Mouse (Mus musculus) cerebellum, adult 9-11 months (tissue): ENCODE results near the gene Adgre4.
"Not testable (repeated sequence)": the region's sequence is repeated elsewhere in the genome, so short reads cannot be mapped to it uniquely, and the experiment has no call there.

Experiments used
- DNase-seq: peaks from one replicate; pipeline ENCODE4 v3.0.0; 2022

Gene Adgre4

DNA sequence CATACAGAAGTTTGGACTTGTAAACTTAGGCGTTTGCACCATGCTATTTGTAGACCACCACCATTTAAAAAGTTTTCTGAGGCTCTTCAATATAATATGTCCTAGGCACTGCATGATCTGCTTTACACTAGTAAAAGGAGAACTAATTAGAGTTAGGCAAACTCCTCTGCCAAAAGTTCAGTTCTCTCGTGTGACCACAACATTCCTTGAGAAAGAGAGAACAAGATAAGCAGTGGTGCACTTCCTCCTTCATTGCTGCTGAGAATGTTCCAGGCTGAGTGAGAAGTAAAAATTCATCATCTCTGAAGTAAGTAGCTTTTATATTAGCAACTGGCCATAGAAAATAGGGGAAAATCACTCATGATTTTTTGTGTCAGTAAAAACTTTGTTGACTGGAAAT, at the start of gene Adgre4:
Gene Adgre4, plus strand, starts transcription at position 199 of the 400 bp plus-strand sequence.
- no peak for DNase-seq

DNA sequence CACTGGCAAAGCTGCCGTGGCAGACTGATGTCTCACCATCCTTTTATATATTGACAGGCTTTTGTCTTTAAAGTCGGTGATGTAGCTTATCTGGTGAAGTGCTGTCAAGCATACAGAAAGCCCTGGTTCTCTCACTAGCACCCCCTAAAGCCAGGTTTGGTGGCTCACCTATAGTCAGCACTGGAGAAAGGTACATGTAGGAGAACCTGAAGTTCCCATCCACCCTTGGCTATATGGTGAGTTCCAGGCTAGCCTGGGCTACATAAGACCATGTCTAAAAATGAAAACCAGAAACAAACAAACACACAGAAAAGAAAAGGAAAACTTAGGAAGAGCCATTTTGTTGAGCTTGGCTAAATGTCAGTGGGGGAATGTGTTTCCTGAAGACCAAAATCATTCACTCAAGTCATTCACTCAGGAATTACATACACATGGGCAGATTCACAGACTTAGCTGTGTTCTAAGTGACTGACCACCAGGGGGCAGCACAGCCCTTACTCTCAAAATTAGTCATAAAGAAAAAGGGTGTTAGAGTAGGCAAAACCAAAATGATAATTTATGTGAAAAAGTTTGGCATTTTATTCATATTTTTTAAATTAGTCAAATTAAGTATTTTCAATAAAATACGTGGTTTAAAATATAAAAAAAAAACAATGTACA, 47.5 kb upstream of the Adgre4 start:
- DNase-seq, result peak; percentile 53

DNA sequence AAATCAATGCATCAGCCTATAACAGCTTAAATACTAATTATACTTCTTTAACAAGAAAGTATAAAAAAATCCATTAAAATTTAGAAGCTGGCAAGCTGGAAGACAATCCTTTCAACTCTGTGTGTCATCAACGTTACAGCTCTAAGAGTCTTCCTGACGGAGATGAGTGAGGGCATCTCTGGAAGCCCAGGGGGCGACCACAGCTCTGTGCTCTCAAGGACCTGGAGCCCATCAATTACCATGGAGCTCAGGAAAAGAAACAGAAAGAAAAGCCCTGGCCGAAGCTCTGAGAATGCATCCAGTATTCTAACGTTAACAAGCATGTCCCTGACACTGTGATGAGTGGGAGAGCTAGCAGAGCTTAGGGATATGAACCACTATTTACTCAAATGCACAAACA, 46.9 kb upstream of the Adgre4 start:
- DNase-seq, result no peak

DNA sequence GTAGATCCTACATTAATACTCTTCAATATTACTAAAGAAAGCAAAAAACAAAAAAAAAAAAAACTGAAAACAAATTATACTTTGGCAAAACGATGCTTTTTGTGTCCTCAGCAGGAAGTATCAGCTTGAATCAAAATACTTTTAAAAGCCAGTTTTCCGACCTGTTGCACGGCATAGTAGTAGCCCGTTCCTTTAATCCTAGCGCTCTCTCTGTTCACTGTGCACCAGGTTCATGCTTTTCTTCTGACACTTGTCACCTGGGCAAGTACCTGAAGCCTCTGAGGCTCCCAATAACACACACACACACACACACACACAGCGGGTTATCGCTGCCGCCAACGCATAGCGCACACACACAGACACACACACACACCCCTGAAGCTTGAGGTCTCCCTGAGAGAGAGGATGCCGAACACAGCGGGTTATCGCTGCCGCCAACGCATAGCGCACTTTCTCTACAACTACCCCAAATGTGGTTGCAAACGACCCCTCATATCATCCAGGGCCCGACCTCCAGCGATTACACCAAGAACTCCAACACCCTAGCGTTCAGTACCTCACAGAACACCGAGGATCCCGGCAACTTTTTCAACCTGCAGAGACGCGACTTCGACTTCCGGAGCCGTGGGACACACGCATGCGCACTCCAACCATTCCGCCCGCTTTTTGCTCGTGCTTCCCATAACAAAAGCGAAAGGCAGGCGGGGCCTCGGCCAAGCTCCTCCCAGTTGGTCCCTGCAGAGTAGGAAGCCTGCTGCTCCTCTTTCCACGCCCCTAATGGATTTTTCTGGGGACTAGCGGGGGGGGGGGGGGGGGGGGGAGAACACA, 37.6 kb upstream of the Adgre4 start, which contains the start of gene Pot1b:
Gene Pot1b, minus strand, starts transcription at position 645 of the 828 bp plus-strand sequence.
- peak; percentile 95 for DNase-seq

DNA sequence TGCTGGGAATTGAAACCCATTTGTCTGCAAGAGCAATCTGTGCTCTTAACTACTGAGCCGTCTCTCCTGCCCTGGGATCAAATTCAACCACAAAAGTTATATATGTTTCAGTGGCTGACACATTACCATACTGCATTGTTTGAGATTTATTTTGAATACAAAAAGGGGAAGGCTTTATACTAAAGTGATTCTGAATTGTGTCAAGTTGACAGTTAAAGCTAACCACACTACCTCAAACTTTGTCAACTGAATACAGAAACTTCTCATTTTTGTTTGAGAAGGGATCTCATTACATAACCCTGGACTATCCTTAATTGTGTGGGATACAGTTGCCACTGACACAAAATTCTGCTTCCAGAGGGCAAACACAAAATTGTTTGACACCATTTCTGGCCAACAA, 28.5 kb upstream of the Adgre4 start:
- DNase-seq, result no peak

DNA sequence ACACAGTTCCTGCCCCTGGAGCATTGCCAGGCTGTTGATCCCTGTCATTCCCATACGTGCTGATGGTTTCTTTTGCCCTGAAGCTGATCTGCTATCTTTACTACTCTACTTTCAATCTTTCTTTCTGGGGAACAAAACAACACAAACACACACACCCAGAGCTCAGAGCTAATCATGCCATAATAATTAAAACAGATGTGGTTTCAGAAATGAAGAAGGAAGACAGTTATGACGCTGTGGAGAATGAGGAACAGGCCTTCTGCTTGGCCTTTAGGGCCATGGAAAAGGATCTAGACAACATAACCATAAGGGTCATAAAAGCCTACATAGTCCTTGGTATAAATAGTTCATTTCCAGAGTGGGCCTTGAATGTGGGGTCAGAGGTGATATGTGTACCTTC, 27.5 kb upstream of the Adgre4 start:
- no peak for DNase-seq

DNA sequence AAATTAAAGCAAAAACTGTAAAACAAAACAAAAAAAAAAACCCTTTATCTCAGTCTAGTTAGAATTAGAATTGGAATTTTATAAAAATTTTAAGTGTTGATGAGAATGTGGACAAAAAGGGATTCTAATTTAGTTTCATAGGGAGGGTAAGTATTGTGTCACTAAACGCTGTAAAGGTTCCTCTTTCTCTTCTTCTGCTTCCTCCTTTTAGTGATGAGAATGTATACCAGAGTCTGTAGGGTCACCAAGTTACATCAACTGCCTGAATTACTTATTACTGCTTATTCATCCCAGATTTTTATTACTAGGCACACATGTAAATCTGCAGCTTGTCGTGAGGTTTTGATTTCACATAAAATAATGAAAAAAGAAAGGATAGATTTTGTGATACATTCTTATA, 23.6 kb upstream of the Adgre4 start:
- no peak for DNase-seq

DNA sequence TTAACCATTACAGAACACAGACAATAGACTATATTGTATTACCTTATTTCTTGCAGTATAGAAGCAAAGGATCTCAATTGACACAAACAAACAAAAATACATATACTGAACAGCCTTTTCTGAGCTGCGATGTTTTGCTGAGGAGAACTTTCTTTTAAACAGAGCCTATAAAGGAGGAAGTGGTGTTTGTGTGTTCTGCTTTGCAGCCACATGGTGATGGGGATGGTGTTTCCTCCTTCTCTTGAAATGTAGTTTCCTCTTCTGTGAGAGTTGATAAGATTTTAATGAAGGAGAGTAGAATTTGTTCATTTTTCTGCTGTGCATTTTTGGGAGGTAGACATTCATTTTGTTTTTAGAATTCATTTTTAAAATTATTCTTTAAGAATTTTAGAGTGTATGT, 13.1 kb upstream of the Adgre4 start:
- no peak for DNase-seq

DNA sequence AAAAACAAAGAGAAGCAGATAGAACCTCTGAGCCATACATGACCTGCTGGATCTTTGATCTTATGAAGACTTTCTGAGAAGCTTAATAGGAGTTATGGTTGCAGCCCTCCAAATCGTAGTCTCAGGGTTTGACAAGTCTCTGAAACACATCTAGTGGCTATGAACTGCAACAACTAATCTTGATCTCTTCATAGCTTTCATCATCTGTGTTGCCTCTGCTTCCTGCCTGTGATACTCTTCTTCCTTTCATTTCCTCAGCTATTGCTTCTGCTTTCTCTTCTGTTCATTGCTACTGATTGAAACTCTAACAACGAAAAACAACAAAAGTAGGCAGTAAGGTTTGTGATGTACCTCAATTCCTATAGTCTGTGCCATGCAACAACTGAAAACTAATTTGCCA, 1.4 kb downstream of the Adgre4 start:
- DNase-seq, result no peak

DNA sequence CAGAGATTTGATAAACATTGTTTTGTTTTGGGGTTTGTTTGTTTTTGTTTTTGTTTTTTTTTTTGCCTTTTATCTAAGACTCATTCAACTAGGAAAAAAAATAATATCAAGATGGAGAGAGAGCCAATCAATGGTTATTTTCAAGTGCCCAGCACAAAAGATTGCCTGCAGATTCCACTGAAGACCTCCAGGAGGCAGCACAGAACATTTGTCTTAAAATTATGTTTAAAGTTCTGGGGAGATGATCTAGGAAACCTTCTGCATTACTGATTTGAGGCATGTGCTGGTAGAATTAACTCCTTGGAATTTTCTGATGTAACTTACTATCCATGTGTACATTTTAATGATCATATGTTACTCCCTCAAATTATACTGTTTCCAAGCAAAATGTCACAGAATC, 63.9 kb downstream of the Adgre4 start:
- DNase-seq, result no peak

DNA sequence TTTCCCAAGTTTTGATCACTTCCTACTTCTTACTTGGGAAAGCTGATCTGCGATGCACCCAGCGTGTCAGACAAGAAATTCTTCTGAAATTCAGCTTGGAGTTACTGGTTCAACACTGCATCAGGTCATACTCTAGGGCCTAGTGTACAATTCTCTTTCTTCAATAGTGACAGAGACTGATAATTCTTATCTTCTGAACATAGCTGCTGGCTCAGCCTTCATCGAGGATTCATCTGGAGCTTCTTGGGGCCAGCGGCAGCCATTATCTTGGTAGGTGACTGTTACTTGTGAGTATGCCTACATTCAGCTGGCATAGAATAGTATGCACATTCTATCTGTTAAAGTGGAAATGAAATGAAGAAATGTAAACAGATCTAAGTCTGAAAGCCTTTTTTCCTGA, 67.1 kb downstream of the Adgre4 start:
- DNase-seq, result no peak

DNA sequence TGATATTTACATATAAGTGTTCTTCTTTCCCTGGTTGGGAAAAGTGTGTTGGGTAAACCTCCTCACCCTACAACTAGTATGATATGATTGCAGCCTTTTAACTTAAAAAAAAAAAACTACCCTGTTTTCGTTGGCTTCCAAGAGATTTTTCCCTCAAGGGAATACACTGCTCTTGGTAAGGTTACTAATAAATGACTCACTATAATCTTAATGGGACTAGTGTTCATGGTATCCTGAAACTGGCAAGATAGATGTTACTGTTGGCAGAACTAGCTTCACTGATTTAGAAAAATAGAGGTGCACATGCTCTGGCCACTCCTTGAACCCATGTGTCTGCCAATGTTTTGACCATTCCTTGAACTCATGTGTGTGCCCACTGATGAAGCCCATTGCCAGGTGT, 71.8 kb downstream of the Adgre4 start:
- no peak for DNase-seq

DNA sequence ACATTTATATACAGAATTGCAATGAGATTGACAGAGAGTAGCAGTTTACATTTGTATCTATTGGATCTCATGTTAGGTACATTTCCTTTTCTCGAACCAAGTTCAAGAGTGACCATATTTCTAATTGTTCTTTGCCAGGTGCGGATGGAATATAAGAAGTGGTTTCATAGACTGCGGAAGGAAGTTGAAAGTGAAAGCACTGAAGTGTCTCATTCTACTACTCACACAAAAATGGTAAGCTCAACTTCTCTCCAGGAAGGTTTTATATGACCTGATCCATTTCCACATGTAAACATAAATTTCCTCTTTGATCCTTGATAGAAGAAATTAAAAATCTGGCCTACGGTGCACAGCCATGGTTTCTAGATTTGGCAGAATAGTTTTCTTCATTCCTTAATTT, 93.3 kb downstream of the Adgre4 start:
- no peak for DNase-seq

DNA sequence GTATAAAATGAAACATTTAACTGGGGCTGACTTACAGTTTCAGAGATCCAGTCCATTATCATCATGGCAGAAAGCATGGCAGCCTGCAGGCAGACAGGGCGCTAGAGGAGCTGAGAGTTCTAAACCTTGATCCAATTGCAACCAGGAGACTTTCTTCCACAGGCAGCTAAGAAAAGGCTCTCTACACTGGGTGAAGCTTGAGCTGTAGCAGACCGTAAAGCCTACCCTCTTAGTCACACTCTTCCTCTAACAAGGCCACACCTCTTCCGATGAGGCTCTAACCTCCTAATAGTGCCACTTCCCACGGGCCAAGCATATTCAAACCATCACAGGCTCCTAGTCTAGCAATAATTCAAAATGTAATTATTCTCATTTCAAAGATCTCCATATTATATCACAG, 127.4 kb downstream of the Adgre4 start:
- no peak for DNase-seq

DNA sequence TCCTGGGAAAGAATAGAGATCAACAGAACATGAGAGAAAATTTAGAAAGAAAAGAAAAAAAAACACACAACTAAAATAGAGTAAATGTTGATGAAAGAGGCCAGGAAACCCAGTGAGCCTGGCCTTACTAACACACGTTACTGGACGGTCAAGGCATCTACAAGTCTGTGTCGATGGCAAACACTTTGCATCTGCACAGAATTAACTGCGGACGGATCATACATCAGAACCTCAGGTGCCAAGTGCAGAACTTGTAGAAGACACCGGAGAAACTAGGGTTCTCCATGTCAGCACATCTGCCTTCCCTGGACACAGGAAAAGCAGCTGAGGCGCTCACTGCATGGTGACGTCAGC, 128.5 kb downstream of the Adgre4 start:
- not testable (repeated sequence) for DNase-seq

DNA sequence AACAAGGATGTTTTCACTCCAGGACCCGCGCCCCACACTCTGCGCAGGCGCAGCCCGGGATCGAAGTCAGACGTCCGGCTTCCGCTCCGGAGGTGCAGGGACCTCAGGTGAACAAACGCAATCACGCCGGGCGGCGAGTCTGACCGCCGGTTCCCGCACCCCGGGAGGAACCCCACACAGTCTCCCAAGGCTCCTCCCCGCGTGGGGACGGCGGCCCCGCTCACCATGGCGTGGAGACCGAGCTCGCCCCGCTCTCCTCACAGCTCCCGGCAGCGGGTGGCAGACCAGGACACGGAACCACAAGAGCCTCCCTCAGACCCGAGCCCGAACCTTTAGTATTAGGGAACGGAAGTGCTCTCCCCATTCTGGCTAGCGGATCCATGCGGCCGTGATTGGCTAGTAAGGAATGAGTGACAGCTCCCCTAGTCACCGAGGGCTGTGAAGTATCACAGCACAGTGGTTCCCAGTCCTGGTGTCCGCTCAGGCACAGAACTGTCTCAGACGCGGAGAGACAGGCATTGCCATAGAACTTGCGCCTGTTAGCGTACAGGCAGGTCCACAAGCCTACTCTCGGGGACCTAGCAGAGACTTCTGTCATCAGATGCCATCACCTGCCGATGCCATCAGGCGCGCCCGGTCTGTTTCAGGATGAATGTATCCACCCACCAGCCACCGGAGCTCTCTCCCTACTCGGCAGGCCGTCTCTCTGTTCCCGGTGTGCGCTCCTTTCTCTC, 129.0 kb downstream of the Adgre4 start, which contains the start of gene Zfp119a:
Gene Zfp119a, minus strand, starts transcription at position 295 of the 734 bp plus-strand sequence.
- peak; percentile 91 for DNase-seq

DNA sequence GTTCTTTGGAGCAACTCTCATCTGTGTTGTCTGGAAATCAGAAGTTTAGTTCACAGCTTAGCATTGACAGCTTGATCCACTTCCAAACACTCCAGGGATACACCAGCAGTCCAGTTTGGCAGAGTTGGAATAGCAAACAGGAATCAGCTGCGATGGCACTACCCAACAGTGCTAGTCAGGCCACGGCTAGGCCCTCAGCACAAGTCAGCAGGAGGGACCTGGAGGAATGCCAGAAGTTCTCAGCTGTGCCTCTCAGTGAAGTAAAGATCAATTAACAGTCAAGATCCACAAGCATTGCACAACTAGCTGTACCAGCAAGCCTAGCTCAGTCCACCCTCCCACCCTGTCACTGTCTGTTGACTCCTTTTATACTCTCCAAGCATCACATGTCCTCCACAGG, 133.8 kb downstream of the Adgre4 start:
- DNase-seq, result no peak

DNA sequence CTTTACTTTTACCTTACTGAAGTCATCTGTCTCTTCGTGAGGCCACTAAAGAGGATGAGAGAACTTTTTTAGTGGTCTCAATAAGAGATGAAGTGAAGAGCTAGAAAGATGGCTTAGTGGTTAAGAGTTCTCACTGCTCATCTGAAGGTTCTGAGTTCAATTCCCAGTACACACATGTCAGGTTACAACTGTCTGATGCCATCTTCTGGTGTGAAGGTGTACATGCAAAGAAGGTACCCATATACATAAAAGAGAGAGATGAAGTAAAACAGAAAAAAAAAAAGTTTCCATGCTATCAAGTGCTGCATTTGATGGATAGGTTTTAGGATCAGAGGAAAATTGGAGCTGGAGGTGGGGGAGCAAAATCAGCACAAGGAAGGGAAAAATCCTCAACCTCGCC, 135.1 kb downstream of the Adgre4 start:
- DNase-seq, result no peak

DNA sequence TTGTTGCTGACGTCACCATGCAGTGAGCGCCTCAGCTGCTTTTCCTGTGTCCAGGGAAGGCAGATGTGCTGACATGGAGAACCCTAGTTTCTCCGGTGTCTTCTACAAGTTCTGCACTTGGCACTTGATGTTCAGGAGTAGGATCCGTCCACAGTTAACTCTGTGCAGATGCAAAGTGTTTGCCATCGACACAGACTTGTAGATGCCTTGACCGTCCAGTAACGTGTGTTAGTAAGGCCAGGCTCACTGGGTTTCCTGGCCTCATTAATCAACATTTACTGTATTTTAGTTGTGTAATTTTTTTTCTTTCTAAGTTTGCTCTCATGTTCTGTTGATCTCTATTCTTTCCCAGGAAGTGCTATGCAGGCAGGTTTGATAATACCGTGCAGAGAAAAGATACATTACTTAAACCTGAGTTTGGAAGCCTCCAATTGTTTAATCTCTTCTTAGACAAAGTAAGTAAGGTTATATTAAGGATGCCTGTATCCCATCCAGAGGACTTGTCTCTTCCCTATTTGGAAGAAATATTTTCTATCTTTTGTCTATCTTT, 142.7 kb downstream of the Adgre4 start:
- DNase-seq, result not testable (repeated sequence)

DNA sequence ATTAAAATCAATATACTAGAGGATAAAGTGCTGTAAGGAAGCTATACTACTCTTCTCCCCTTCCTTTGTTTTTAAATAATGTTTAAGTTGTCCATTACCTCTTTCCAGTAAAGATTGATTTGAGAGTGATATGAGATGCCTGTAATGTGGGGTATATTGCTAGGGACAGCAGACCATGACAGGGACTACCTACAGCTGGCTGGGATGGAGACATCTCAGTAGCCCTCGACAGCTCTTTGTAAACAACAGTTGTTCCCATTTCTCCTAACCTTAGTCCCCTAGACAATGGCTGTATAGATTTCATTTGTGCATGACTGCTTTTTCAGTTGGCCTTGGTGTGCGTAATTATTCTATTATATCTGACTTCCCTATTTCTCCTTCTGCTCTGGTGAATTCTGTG, 153.3 kb downstream of the Adgre4 start:
- DNase-seq, result no peak
